Mouse (Mus musculus) liver, adult (tissue): ENCODE measurements around the gene Stmn1.

ENCODE experiments used
- GATA4 ChIP-seq: IDR thresholded peaks from 2 replicates; pipeline ENCODE4 v1.6.1; 2014; ENCODE audit warnings: mild to moderate bottlenecking, low read length; ENCODE audit not compliant: insufficient replicate concordance

Gene Stmn1

GRCm38 (mm10) chr4:134450392-134451195, 17.5 kb upstream of the Stmn1 start:
- no peak for TF ChIP-seq GATA4

GRCm38 (mm10) chr4:134451484-134451883, 16.6 kb upstream of the Stmn1 start:
- no peak for TF ChIP-seq GATA4

DNA sequence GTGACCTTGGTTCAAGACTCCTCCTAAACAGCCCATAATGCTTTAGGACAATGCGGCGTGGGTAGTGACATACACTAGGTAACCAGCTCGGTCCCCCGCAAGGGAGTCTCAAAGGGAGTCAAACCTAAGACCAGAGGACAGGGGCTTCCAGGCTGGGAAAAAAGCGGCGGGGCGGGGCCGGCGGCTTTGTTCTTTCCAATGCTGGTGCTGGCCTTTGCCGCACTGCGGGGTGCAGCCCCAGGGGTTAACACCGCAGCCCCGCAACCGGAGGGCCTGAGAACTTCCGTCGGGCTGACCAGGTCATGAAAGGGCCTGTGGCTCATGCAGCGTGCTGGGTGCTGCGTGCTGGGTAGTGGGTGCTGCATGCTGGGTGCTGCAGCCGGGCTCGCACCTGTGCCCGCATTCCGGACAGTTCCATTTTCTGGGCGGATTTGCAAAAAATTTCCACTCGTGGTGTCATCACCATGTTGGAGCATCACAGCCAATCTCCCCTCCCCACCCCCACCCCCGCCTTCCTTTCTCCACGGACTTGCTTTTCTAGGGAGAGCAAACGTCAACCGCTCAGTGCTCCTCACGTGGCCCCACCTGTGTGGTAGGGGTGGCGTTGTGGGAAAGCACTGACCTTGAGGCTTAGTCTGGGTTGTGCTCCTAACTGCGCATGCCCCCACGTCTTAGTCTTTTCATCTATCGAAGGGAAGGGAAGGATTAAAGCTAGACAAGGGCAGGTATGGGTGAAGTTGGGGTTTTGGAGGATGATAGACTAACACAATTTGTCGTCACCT, 14.3 kb upstream of the Stmn1 start:
- no peak for TF ChIP-seq GATA4

DNA sequence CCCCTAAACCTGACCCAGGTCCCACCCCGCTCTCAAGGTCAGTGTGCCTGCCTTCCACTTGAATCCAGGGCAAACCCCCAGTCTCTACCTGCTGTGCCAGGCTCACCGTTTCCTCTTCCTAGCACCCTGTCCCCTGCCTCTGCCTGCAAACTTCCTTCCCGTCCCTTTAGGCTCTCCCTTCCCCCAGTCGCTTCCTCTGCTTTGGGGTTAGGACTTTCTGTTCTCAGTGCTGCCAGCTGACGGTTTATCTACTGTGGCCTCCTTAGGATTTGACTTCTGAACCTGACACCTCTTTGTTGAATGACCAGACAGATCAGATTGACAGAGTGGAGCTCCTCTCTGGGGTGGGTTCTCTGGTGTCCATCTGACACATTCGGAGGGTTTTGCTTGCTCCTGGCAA, 12.8 kb upstream of the Stmn1 start:
- TF ChIP-seq GATA4 = peak; percentile 22; the same call in 1 of the 2 replicates

DNA sequence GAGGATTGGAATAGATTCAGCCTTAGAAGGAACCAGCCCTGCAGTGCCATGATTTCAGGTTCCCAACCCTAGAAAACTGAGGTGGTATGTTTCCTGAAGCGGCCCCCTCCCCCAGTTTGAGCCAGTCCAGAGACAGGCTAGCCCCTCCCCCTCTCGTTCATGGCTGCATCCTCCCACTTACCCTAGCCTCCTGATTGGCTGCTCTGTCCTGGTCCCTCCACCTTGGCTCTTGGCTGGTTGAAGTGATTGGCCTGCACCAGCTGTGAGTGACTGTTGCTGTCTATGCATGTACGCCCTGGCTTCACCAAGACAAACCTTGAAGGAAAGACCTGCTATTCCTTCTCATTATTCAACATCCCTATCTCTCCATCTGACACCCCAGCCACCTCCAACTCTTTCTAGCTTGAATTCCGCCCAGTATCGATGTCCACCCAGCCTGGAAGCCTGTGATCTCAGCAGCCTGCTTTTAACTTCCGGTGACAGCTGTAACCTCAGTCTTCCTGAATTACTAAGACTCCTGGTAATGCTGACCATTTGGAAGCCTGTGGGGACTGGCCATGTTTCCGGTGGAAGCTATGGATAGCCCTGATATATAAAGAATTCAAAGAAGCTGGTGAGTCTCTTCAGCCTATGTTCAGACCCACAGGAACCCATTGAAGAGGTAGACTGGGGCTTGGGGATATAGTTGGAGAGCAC, 10.8 kb upstream of the Stmn1 start:
- TF ChIP-seq GATA4 = no peak

DNA sequence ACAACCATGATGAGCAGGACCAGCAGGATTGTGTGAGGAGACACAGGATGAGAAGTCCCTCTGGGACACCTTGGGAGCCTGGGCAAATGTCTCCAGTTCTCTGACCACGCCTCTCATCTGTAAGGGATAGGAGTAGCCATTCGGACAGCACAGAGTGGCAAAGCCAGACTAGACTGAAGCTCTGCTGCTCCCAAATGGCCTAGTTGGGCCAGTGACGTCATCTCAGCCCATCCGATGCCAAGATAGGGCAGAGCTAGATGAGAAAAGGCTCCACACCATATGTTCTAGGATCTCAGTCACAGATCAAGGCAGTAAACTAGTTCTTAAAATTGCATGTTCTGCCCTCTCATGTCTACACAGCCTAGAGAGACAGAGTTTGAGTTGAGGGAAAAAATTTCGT, 9.3 kb upstream of the Stmn1 start:
- TF ChIP-seq GATA4 = no peak

GRCm38 (mm10) chr4:134460277-134460676, 7.8 kb upstream of the Stmn1 start:
- TF ChIP-seq GATA4 = no peak

GRCm38 (mm10) chr4:134461252-134461651, 6.9 kb upstream of the Stmn1 start:
- TF ChIP-seq GATA4 = no peak

DNA sequence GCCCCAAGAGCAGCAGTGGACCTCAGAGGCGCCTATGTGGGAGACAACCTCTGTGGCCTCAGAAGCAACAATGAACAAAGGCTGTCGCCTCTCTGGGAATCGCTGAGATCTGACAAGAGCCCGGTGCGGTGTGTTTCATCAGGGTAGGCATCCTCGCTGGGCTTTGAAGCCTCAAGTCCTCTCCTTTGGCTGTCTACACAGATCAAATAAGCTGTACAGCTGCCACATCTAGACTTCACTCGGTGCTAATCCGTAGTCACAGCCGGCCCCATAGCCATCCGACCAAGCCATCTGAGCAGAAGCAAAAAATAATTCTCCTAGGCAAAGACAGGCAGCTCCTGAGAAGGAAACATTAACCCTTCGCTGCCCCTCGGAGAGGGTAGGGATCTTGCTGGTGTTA, 2.3 kb upstream of the Stmn1 start:
- no peak for TF ChIP-seq GATA4

- no peak for TF ChIP-seq GATA4
Measured at GRCm38 (mm10) chr4:134466381-134467262, 1.5 kb upstream of the Stmn1 start.

GRCm38 (mm10) chr4:134467435-134468214, 495 bp upstream of the Stmn1 start:
- peak; percentile 60; the same call in 1 of the 2 replicates for TF ChIP-seq GATA4

DNA sequence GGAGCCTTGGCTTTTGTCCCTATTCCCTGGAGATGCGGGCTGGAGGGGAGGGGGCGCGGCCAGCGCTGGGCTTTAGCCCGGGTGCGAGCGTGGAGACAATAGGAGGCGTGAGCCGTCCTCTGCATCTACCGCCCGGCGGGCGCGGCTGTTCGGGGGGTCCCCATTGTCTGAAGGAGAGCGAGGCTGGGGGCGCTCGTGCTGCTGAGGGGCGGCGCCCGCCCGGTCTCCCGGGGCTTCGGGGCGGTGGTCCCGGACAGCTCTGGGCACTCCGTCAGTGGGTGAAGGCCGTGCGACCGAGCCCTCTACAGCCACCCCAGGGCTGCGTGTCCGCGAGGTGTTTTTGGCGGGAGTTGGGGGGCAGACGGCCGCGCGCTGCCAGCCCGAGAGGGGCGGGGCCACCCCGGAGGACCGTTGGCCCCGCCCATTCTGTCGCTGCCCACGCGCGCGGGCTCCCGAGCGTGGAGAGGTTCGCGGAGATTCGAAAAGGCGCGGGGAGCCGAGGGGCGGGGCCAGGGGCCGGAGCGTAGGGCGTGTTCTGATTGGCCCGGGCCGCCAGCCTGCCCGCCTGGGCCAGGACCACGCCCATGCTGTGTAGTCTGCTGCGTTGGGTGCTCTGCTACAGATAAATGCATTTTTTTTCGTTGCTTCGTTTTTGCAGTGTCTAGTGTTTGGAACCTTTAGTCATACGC, 602 bp downstream of the Stmn1 start:
- no peak for TF ChIP-seq GATA4

- no peak for TF ChIP-seq GATA4
Measured at GRCm38 (mm10) chr4:134469341-134469796, 1.2 kb downstream of the Stmn1 start.
